ENCODE assay signal across 11 mouse cellular contexts in genomic region chr5:151412666-151413463, GRCm38 (mm10). TPM values are rescaled to one million over a fixed set of nuclear protein-coding genes. Genes with fewer than 3 reads are reported as not detected.
A peak's percentile ranks its signal among the peaks of the same experiment; 100 is the strongest.
DNase-seq lines count a peak whose midpoint lies in the region; ATAC-seq and TF ChIP-seq lines count a peak whose summit lies in the region.
"Had no signal": no experiment of that assay in that cellular context is flagged by ENCODE, and none has a peak within 500 bp of the region (broad histone marks: within the 10 kb centered on the region; RNA-seq: fewer than 3 reads in every experiment).

No protein-coding gene starts in this region.

- ATAC-seq in embryonic facial prominence, embryonic 13.5 days (ENCODE audit: insufficient number of reproducible peaks, insufficient read depth, low FRiP score, low TSS enrichment, low read depth): no peak
- ATAC-seq in kidney, postnatal 0 days (replicated peaks; ENCODE audit: low FRiP score, low read depth): no peak
- peak; percentile 23 for ATAC-seq in CD4-positive, CD25-positive, alpha-beta regulatory T cell, adult 4 months
- ATAC-seq in erythroid progenitor cell, adult 5-6 weeks (replicated peaks; ENCODE audit: low FRiP score, poor library complexity, severe bottlenecking): peak; percentile 17; the same call in 1 of the 2 replicates

- no peaks in the 10 kb centered on the region for H3K36me3 ChIP-seq in embryonic facial prominence, embryonic 13.5 days
- no peaks in the 10 kb centered on the region for H3K36me3 ChIP-seq in embryonic facial prominence, embryonic 10.5 days (replicated peaks)
- H3K36me3 ChIP-seq in kidney, postnatal 0 days (ENCODE audit: insufficient read depth, low read length): no peaks in the 10 kb centered on the region

- no peak overlapping the region for H3K9ac ChIP-seq in embryonic facial prominence, embryonic 13.5 days
- no peak overlapping the region for H3K9ac ChIP-seq in kidney, postnatal 0 days (ENCODE audit: low read depth, low read length)

- H3K4me2 ChIP-seq in embryonic facial prominence, embryonic 13.5 days: peak overlapping the region; percentile 20; the same call in 1 of the 2 replicates
- no peak overlapping the region for H3K4me2 ChIP-seq in kidney, postnatal 0 days (ENCODE audit: low read length)

- DNase-seq in embryonic facial prominence, embryonic 10.5 days (ENCODE audit: low spot score): no peak
- DNase-seq in kidney, postnatal 0 days (ENCODE audit: low spot score): peak; percentile 76
- DNase-seq in kidney, adult 9 months: no peak
- no peak for DNase-seq in adrenal gland, adult (ENCODE audit: inconsistent age in 2 of 2, low spot score in 1 of 2)
- DNase-seq in frontal cortex, postnatal 10 days (ENCODE audit: low spot score in 2 of 2): no peak
- DNase-seq: lung, adult 2 months had no signal

- H3K4me3 ChIP-seq in embryonic facial prominence, embryonic 13.5 days: no peak overlapping the region
- H3K4me3 ChIP-seq in embryonic facial prominence, embryonic 10.5 days: no peak overlapping the region
- no peak overlapping the region for H3K4me3 ChIP-seq in kidney, postnatal 0 days (replicated peaks; ENCODE audit: low read depth, low read length)

- no peaks in the 10 kb centered on the region for H3K9me3 ChIP-seq in embryonic facial prominence, embryonic 13.5 days
- H3K9me3 ChIP-seq in embryonic facial prominence, embryonic 10.5 days: no peaks in the 10 kb centered on the region
- H3K9me3 ChIP-seq in kidney, postnatal 0 days (replicated peaks; ENCODE audit: low read length): no peaks in the 10 kb centered on the region

- peak overlapping the region; percentile 9; the same call in 1 of the 2 replicates for H3K27ac ChIP-seq in embryonic facial prominence, embryonic 13.5 days
- no peak overlapping the region for H3K27ac ChIP-seq in embryonic facial prominence, embryonic 10.5 days (replicated peaks)
- no peak overlapping the region for H3K27ac ChIP-seq in kidney, postnatal 0 days

- 44% methylated on average over 11 of the region's 11 CpGs for WGBS in embryonic facial prominence, embryonic 13.5 days
- 79% methylated on average over 11 of the region's 11 CpGs for WGBS in embryonic facial prominence, embryonic 10.5 days
- 20% methylated on average over 11 of the region's 11 CpGs for WGBS in kidney, postnatal 0 days

- TF ChIP-seq CTCF in kidney, postnatal 0 days (IDR thresholded peaks at IDR 0.05; ENCODE audit: low read depth): no peak

- H3K27me3 ChIP-seq in embryonic facial prominence, embryonic 13.5 days: no peaks in the 10 kb centered on the region
- no peaks in the 10 kb centered on the region for H3K27me3 ChIP-seq in embryonic facial prominence, embryonic 10.5 days (replicated peaks; ENCODE audit: low read depth, poor library complexity, severe bottlenecking)
- H3K27me3 ChIP-seq in kidney, postnatal 0 days (ENCODE audit: insufficient read depth, low read length): no peaks in the 10 kb centered on the region

- peaks cover 14% of the 10 kb centered on the region for H3K4me1 ChIP-seq in embryonic facial prominence, embryonic 13.5 days
- 0 out of 2 replicates have a peak, but pooled peaks cover 2% of the 10 kb centered on the region for H3K4me1 ChIP-seq in embryonic facial prominence, embryonic 10.5 days
- H3K4me1 ChIP-seq in kidney, postnatal 0 days (replicated peaks; ENCODE audit: insufficient read depth, low read length): no peaks in the 10 kb centered on the region

RNA-seq across cellular contexts. Expression of gene Gm42906, which starts 15.1 kb away (rescaled TPM):
- not detected in 2 replicates for polyA plus RNA-seq in embryonic facial prominence, embryonic 13.5 days (2015; fragmentation: Nextera tagmentation; extraction: Ambion mirVana)
- polyA plus RNA-seq in embryonic facial prominence, embryonic 10.5 days (2016; fragmentation: Nextera tagmentation; extraction: Ambion mirVana): not detected in 2 replicates
- polyA plus RNA-seq in kidney, postnatal 0 days (2015; fragmentation: Nextera tagmentation; extraction: Ambion mirVana): not detected in 2 replicates
- polyA plus RNA-seq in CD4-positive, CD25-positive, alpha-beta regulatory T cell, adult 4 months (2017; shearing (Covaris generic)): not detected
- not detected in 2 replicates for total RNA-seq in erythroid progenitor cell, adult 5-6 weeks (2015; ENCODE audit: low replicate concordance)
- total RNA-seq in erythroid progenitor cell, adult 5-6 weeks (2017; ENCODE audit: low replicate concordance): not detected in 2 replicates
- total RNA-seq: layer of hippocampus, postnatal 25 days had no signal
- polyA plus RNA-seq: lung, adult 2 months; stomach, embryonic 14.5 days had no signal

Comparison
In these comparisons a context has a peak if more than half of its experiments do, and no peak if none do; other contexts are left out.
1. ATAC-seq: peak in CD4-positive, CD25-positive, alpha-beta regulatory T cell, adult 4 months (single experiment) and erythroid progenitor cell, adult 5-6 weeks (single experiment); none in embryonic facial prominence, embryonic 13.5 days (single experiment) and kidney, postnatal 0 days (single experiment).